Mouse (Mus musculus) G1E (cell line): ENCODE results near the gene Nrp2.

ENCODE experiments used
- CTCF ChIP-seq: IDR thresholded peaks from 2 replicates; pipeline ENCODE4 v1.5.1; 2012; ENCODE audit warnings: low read depth, low read length, inconsistent platforms, mixed read lengths
- GATA1 ChIP-seq: IDR thresholded peaks from 2 replicates; pipeline ENCODE4 v1.6.1; 2012; ENCODE audit warnings: borderline replicate concordance, low read length, inconsistent platforms, mixed read lengths
- GATA2 ChIP-seq: IDR thresholded peaks from 2 replicates; pipeline ENCODE4 v1.6.1; 2012; ENCODE audit warnings: low read depth, low read length, inconsistent platforms, borderline replicate concordance
- POLR2AphosphoS5 ChIP-seq: IDR thresholded peaks from 2 replicates; pipeline ENCODE4 v1.6.1; 2012; ENCODE audit warnings: low read depth, low read length, inconsistent platforms; ENCODE audit not compliant: insufficient replicate concordance
- TAL1 ChIP-seq: conservative IDR thresholded peaks from 2 replicates; pipeline ENCODE4 v1.6.1; 2012; ENCODE audit warnings: low read depth, low read length, inconsistent platforms, mixed read lengths

DNA sequence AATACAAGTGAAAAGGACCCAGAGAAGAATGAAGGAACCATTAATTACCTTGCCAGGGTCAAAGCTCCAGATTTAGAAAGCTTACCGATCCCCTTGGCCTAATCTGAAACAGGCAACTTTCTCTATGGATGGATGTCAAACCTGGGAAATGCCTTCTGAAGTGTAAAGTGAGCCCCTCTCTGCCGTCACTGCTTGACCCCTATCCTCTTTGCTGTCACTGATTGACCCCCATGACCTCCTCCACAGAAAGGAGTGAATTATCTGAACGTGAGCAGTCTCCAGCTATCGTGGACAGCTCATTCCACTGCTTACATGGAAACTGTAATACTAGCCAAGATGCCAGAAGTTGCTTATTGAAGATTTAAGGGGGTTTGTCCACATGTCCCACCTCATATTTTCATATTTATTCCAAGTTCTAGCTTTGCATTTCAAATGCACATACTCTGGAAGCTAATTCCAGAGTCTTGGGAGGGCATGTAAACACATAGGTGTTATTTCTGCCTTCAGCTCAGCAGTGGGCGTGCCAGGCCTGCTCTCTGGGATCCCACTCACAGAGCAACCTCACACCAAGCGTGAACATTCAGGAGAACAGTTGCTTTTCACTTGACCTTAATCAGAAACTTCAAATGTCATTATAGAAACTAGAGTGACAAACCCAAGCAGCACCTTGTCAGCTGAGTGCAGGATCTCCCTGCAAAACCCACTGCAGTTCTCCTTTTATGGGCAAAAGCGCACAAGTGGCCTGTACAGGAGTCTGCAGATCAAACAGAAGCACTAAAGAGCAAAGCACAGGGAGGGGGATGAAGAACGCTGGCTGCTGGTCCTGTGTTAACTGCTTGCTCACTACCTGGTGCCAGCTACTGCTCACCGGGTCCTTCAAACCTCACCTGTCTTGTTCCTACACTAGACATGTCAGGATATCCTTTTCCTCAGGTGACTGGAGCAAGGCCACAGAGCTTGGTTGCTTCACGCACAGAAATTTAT is 109.9 kb downstream of the Nrp2 start:
- TF ChIP-seq CTCF (no peak), GATA1 (no peak), TAL1 (no peak), POLR2AphosphoS5 (no peak), GATA2 (no peak)
